Mouse (Mus musculus): ENCODE results near the gene Acoxl.

Gene Acoxl

DNA sequence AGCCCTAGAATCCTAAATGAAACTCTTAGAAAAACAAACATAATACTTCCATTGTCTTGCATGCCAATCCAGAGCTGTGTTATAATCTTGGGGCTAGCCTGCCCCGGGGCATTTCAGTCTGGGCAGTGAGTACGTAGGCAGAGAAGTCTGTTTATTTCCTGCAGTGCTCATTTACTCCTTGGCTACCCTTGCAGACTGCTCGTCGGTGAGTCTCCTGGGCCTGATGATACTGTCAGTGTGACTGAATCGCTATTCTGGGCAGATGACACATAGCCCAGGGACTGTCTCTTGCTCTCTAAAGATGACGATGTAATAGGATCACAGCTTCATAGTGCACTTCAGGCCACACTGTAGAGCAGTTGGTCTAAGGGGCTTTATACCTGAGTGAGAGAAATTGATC lies 56.2 kb downstream of the Acoxl start:
- in situ Hi-C loops (cut with MseI, MboI): loop anchor here in 1 of 2 experiments (10.0 to 25.0 kb wide), 2 partner anchors 217 to 500 kb away; no protein-coding TSS in a partner anchor

DNA sequence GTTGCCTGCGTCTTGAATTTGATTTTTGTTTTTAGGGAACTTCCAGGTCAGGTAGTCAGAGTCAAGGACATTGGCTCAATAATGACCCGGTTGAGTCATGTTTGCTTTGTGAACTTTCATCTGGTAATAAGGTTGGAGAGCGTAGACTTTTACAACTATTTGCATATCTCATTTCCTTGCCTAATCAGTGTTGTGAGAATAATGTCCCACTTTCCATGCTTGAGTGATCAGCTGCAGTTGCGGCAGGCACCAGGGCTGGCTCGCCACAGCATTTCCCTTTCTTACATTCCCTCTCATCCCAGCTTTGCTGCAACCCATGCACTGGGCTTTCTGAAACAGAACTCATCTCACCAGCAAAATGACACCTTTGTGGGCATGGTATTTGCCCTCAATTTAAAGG lies 59.0 kb downstream of the Acoxl start:
- in situ Hi-C loops (cut with MseI, MboI): loop anchor here in 1 of 2 experiments (10.0 to 25.0 kb wide), 2 partner anchors 215 to 497 kb away; no protein-coding TSS in a partner anchor

DNA sequence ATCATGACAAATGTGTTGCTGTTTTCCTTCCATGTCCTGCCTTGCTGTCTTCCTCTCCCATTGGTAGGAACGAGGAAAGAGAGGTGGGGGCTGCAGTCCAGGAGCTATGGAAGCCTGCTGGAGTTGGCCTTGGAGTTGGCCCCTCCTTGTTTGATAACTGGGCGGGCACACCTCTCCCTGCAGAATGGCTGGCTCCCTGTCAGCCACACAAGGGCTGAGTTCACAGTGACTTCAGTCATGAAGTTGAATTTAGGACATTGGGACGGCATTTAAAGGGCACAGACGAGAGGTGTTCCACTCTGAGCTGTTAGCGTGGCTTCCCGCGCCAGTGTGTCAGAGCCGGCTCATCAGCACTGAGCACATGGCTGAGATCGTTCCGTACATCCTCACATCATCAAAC lies 66.2 kb downstream of the Acoxl start:
- in situ Hi-C loops (cut with MseI, MboI): no loop called here

DNA sequence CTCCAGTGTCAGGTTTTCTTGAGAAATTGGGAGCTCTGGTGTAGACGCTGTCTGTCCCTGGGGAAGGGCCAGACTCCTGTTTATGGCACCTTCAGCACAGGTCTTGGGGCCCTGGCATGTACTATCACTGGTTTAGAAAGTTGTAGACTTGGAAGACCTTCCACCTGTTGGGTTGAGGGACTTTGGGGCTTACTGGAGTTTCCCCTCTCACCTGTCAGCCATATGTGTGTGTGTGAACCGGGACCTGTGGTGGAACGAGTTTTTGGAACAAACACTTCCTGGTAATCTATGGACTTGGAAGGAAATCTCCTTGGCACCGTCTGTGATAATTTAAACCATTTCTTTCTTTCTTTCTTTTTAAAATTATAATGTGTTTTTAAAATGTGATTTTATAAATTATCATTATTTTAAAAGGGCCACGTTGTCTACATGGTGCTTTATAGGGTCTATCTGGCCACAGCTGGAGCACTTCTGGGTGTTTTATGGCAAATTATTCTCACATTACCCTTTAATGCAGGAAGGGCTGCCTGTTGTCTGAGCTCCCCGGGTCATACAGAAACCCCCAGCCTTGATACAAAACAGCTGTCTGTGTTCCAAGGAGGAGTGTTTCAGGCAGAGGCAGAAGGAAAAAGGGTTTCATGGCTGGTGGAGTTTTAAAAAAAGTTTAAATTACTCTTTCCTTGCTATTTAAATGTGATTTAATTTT lies 68.5 kb downstream of the Acoxl start:
- in situ Hi-C loops (cut with MseI, MboI): no loop called here

DNA sequence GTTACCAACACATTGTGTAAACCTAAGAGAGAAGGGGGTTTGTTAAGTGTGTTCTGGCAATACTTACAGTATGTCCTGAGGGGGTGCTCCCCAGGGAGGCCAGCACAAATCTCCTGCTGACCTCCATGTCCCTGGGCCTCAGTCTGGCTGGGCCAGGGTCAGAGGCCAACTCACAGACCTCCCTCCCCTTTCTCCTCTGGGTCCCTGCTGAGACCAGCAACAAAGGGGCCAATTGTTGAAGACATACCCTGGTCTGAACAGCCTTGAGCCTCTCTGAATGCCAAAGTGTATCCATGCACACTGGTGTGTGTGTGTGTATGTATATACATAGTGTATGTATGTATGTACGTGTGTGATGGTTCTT lies 69.0 kb downstream of the Acoxl start:
- in situ Hi-C loops (cut with MseI, MboI): no loop called here

DNA sequence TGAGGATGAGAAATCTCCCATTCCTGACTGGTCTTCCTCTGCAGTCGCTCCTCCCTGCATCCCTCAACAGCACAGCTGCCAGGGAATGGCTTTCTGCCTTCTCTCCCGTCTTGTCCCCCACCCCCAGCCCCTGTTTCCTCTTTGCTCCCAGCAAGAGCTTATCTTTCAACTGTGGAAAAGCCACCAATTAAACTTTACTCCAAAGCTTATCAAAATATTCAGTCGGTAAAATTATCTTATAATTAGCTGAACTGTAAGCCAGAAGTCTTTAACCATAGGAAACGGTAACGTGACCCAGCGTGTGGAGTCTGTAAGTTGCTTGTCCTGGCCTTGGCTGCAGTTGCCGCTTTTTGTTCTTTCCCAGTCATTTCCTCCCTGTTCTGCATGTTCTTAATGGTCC lies 70.2 kb downstream of the Acoxl start:
- in situ Hi-C loops (cut with MseI, MboI): no loop called here

DNA sequence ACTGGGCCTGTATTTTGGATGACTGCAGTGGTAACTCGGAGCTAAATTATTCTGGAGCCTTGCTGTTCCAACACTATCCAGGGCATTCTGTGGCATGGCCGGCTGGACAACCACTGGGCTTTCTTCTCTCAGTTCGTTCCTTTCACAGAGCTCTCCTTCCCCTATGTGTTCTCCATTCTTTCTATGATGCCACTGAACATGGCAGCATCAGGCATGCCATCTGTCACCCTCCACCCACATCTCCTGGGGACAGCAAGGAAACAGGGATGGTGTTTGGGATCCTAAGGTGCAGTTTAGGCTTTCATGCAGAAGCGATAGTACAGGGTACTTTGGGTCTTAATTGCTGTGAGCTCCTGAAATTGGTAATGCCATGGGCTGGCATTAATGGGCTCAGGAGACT lies 71.1 kb downstream of the Acoxl start:
- in situ Hi-C loops (cut with MseI, MboI): no loop called here

DNA sequence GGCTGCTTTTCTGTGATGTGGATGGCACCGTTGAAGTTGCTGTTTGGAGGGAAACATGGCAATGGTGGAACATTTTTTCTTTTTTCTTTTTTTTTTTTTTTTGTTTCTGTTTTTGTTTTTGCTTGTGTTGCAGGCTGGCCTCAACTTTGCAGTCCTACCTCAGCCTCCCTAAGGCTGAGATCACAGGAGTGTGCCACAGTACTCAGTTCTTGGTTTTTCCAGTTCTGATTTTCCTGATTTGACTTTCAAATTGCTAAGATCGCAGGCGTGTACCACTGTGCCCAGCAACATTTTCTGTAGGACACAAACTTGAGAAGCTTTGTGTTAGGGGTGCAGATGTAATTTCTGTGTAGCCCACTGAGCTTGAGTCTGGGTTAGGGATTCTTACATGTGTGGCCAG lies 72.9 kb downstream of the Acoxl start:
- in situ Hi-C loops (cut with MseI, MboI): no loop called here

DNA sequence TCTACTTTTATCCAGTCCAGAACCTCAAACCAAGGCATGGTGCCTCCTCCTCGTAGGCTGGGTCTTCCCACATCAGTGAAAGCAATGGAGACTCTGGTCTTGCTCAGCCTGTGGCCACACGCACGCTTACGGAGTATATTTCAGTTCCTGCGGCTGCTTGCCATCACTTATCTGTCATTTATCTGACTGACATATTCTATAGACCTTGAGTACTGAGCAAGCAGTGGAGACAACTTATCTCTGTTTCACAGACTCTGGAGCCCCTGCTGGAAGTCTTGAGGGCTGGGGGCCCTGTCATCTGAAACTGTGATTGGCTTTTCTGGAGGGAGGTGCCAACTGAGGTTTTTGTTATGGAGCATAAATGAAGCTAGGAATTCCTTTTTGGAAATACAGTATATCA lies 75.4 kb downstream of the Acoxl start:
- in situ Hi-C loops (cut with MseI, MboI): no loop called here

DNA sequence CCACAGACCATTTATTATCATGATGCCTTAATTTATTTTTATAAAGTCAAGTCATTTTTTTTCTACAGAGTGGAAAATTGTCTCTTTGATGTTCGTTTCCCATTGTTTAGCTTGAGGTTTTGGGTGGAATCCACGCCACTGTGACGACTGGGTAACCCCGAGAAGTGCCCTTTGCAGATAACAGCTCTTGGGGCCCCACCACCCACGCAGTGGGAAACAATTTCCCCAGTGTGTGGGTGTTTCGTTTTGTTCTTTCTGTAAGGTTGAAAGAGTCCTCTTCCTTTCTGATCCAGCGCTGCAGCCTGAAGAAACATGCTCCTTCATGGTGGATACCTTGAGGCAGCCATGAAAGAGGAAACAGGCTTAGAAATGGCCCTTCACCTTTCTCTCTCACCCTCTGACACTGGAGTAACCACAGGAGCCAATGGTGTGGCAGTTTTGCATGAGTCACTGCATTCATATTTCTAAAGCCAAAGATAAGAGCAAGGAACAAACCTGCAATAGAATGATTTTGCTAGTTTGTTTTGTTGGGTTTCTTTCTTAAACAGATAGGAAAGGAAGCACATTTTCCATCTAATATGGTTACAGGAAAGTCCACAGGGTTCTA lies 78.2 kb downstream of the Acoxl start:
- in situ Hi-C loops (cut with MseI, MboI): no loop called here

DNA sequence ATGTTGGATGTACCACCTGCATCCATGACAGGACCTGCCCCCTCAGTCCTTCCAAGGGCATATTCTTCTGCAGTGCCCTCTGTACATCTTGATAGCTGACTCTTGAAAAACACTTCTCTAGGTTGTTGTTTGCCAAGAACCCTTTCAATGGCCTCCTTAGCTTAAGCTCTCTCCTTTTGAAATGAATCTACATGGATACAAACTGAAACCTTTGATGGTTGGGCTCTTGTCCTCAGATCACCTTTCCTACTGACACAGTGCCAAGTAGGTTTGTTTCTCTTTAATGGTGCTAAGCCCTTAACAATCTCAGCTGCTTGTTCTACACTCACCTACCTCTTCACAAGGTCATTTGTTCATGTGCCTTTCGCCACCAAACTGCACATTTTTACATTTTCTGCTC lies 81.1 kb downstream of the Acoxl start:
- in situ Hi-C loops (cut with MseI, MboI): no loop called here

DNA sequence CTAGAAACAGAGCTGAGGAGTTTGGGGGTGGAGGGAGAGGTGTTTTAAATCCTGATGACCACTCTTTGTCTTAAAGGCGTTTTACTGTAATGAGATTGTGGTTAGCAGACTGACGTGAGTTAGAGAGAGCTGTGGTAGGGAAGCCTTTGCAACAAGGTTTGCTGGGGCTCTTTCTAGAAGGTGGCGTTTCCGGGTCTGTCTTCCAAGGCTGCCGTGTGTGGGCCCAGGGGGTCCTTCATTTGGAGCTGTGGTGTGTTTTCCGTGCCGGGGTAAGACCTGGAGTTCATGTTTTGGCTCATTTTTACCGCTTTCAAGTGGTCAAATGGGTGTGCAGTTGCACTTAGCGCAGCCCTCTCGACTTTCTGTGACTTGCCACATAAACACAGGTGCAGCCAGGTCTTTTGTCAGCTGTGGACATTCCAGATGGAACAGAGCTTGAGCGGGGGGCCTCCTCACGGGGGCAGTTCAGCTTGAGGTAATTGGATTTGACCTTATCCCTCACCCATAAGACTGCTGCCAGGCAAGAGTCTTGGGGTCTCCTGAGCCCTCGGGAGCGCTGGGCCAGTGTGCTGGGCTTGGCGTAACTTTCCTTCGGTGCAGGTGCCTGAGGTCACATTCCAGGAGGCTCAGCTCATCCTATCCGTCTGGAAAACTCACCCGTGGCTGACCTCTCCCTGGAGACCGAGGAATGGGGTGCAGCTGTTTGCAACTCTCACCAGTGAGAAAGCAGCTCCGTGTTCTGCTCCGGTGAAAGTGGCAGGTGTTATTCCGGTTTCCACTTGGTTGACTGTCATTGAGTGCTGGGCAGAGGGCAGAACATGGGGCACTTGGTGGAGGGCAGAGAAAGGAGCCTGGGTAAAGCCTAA lies 83.6 kb downstream of the Acoxl start:
- in situ Hi-C loops (cut with MseI, MboI): no loop called here

DNA sequence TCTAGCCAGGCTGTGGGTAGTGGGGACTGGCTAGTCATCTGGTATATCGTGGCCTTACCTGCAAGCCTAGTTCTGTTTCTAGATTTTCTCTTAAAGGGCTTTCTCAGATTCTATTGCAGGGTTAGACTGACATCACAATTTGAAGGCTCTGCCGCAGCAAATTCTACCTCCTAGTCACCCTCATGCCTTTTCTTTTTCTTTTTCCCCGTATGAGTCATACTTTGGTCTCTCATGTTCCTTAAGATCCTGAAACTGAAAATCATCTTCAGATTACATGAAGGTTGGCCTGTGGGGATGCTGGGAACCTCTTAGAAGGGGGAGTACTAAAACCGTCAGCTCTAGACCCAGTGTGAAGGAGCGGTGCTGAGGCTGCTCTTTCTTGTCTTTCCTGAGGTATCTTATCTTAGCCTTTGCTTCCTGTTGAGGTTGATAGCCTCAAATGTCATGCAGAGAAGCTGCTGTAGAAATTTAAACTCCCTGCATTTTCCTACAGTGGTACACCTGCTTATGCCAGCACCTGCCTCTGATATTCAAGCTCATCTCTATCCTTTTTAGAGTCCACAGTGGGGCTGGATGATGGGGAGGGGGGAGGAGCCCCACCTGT lies 84.5 kb downstream of the Acoxl start:
- in situ Hi-C loops (cut with MseI, MboI): no loop called here

DNA sequence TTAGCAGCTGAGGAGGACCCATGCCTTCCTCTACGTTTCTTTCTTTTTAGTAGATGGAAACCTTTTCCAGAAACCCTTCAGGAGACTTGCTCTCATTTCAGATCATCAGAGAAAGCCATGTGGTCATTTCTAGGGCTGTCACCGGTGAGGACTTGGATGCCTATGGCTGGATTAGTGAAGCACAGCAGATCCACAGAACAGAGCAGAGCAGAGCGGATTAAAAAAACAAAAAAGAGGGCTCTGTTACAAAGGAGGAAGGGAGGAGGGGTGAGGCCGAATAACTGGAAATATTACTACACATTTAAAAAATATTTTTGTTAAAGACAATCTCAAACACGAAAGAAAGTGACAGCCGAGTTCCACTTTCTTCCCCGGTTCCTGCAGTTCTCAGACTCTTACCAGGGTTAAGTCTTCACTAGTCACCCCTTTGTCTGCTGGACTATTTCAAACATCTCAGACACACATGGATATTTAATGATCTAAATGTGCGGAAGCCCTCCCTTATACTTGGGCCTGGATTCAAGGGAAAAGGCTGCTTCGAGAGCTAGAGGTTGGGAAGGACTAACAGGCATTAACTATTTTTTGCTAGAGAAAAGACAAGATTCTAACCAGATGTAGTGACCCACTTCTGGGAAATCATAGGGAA lies 88.1 kb downstream of the Acoxl start:
- in situ Hi-C loops (cut with MseI, MboI): no loop called here

DNA sequence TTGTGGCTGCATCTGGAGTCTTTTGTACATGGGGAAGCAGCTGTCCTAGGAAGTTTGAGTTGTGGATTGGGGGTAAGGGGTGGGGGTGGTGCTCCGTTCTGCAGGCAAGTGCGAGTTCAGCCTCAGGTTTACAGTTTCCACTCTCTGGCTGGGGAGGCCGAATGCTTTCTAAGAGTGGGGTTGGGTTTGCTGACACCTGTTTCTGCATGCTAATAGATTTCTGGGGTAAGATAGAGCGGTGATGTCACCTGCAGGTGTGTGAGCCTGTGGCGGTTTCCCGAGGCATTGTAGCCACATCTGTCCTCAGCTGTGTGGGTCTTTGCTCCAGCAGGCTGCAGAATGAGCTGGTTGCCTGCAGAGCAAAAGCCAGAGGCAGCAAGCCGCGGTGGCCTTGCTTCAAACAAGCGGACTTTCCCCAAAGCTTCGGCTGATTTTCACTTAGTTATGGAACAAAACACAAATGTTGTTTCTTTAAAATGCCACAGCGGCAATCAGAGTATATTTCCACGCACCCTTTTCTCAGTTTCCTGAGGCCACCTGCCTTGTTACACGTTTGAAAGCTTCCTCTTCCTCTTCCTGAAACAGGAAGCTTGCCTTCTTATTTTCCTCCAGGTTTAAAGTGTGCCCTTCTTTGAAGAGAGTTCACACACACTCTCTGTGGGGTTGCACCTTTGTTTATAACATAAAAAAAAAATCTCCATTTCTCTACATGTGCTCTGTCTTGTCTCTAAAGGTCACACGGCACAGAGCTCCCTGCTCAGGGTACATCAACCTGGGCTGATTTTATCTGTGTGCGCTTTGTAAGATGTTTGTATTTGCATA lies 89.0 kb downstream of the Acoxl start:
- in situ Hi-C loops (cut with MseI, MboI): no loop called here

DNA sequence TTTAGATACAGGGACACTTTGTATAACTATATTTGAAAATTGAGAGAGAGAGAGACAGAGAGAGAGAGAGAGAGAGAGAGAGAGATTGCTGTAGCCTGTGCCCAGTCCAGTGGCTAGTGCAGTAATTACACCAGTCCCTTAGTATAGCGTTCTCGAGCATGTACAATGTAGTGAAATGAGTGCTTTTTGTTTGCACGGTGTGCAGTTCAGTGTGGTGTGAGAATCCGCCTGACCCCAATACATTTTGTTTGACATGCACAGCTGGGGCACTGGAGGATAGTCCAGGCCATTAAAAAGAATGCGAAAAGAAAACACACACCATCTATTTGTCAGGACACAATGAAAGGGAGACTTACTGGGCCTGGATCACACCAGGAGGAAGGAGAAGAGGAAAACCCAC lies 89.6 kb downstream of the Acoxl start:
- in situ Hi-C loops (cut with MseI, MboI): no loop called here

DNA sequence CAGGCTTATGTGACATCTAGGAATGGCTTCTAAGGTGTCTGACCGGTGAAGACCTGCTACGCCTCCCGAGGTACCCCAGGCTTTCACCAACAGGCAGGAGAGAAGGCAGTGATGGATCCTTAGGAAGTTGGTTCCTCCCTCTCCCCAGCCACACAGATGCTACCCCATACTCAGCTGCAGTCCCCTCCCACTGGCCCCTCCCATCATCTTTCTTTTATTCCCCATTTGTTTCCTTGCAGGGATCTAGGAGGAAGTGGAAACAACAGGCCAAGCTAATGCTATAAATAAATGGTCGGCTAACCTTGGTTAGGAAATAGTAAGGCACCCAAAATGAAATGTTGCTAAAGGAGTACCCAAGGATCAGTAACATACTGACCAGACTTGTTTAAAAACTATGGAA lies 90.2 kb downstream of the Acoxl start:
- in situ Hi-C loops (cut with MseI, MboI): no loop called here

DNA sequence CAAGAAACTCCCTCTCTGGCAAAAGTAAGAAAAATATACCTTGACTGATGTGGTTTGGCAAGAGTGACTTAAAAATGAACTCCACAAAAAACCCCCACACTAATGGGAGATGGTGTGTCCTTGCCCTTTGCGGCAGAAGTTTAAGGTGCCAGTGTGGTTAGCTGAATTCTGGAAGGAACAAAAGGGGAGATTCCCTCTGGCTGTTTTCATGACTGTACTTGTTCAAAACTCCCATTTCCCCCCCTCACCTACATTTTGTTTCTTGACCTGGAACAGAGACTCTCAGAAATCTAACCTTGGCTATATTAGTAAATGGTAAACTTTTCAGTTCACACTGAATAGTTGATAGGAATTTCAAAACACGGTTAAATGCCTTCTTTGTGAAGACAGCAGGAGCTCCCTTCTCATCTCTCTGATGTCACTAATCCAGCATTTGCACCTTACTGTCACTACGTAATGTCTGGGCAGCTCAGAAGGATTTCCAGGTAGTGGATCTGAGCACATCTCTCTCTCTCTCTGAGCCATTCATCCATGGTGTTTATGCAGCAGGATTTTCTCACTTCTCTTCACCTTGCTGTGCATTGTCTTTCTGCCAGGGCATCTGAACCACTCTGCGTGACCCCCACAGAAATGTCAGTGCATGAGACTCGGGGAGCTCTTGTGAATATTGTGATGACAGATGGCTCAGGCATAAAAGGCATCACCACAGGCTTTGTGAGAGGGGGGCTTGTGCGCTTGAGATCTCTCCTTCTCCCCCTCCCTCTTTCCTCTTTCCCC lies 91.5 kb downstream of the Acoxl start:
- in situ Hi-C loops (cut with MseI, MboI): no loop called here

DNA sequence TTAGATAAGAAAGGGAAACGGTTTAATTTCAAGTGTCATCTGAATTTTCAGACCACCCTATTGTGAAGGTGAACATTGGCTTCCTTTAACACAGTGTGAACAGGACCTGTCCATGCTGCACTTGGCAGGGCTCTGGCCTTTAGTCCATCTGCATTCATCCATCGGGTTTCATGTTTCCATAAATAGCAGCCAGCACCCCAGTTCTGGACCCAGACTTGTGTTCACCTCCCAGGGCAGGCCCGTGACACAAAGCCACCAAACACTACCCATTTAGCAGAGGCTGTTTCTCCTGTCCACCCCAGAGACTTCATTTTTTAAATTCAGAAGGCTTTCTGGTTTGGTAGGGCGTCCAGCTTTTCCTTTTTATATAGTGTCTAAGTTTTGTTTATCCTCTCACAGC lies 92.9 kb downstream of the Acoxl start:
- in situ Hi-C loops (cut with MseI, MboI): no loop called here

DNA sequence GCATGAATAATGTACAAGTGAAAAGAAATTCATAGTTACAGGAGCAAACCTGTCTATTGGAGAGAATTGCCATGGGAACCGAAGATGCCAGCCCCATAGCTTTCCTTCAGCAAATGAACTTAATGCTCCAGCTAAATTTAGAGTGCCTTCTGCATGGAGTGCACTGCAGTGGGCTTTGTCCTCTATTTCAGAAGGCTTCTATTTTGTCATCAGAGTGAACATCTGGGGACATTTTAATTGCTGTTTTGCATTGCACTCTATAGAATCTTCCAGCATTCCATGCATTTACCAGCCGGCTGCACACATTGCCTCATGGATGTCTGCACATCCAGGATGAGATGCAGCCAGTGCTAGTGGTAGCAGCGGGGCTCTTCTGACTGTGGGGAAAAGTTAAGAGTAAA lies 94.9 kb downstream of the Acoxl start:
- in situ Hi-C loops (cut with MseI, MboI): no loop called here

Data from mouse trophoblast stem cell (cell line).